Mouse (Mus musculus) testis, adult 2 months (tissue): ENCODE results near the gene Scarb2. TPM values are rescaled to one million over a fixed set of nuclear protein-coding genes. Genes with fewer than 3 reads are reported as not detected.

Experiments
- H3K27ac ChIP-seq: fragments of 200-500 bp; 2 replicates; pipeline ENCODE4 v1.5.1; 2012; ENCODE audit warnings: low read depth, low read length; ENCODE audit not compliant: control insufficient read depth, insufficient read depth
- H3K27me3 ChIP-seq: fragments of 200-500 bp; 2 replicates; pipeline ENCODE4 v1.6.1; 2012; ENCODE audit warnings: mild to moderate bottlenecking, low read length, moderate library complexity; ENCODE audit not compliant: control insufficient read depth, insufficient read depth
- H3K36me3 ChIP-seq: fragments of 200-500 bp; 2 replicates; pipeline ENCODE4 v1.6.1; 2012; ENCODE audit warnings: mild to moderate bottlenecking, low read length; ENCODE audit not compliant: control insufficient read depth, insufficient read depth
- H3K4me1 ChIP-seq: fragments of 200-500 bp; 2 replicates; pipeline ENCODE4 v1.6.1; 2012; ENCODE audit warnings: low read length; ENCODE audit not compliant: control insufficient read depth, insufficient read depth
- H3K4me3 ChIP-seq: fragments of 200-500 bp; 2 replicates; pipeline ENCODE4 v1.5.1; 2012; ENCODE audit warnings: low read depth, mild to moderate bottlenecking, low read length, moderate library complexity, mixed read lengths; ENCODE audit not compliant: control insufficient read depth
- CTCF ChIP-seq: fragments of 200-500 bp; IDR thresholded peaks from 2 replicates; pipeline ENCODE4 v1.5.1; 2012; ENCODE audit warnings: low read depth, mild to moderate bottlenecking, inconsistent platforms, low read length, moderate library complexity; ENCODE audit not compliant: control insufficient read depth, insufficient read depth, insufficient replicate concordance
- POLR2A ChIP-seq: fragments of 200-500 bp; IDR thresholded peaks from 2 replicates; pipeline ENCODE4 v1.6.1; 2012; ENCODE audit warnings: low read depth, mild to moderate bottlenecking, inconsistent platforms, low read length, moderate library complexity; ENCODE audit not compliant: control insufficient read depth
- polyA plus RNA-seq: library from polyadenylated mRNA; depleted of rRNA; stranded (reverse); fragments of >200 nt; gene quantifications from 2 replicates; pipeline ENCODE4 v1.2.3, GENCODE M21; 2012

Gene Scarb2
- polyA plus RNA-seq, 1 experiment = 4.3 TPM

DNA sequence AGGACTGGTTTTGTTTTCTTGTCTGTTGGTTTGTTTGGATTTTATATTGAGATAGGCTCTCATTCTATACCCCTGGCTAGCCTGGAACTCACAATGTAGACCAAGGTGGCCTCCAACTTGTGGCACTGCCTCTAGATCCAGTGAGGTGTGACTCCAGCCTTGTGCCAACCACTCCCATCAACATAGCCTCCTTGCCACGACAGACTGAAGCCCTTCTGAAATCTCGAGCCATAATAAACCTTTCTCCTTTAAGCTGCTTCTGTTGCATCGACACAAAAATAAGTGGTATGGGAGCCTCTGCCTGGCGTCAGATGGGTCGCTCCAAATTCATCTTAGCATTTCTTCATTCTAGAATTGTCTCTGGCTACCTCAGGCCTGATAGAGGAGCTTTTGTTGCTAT, 59.9 kb downstream of the Scarb2 start:
- H3K27ac ChIP-seq = no peak overlapping the region
- no peaks in the 10 kb centered on the region for H3K4me1 ChIP-seq
- TF ChIP-seq CTCF (no peak), POLR2A (no peak)
- no peaks in the 10 kb centered on the region for H3K36me3 ChIP-seq
- no peaks in the 10 kb centered on the region for H3K27me3 ChIP-seq
- no peak overlapping the region for H3K4me3 ChIP-seq

DNA sequence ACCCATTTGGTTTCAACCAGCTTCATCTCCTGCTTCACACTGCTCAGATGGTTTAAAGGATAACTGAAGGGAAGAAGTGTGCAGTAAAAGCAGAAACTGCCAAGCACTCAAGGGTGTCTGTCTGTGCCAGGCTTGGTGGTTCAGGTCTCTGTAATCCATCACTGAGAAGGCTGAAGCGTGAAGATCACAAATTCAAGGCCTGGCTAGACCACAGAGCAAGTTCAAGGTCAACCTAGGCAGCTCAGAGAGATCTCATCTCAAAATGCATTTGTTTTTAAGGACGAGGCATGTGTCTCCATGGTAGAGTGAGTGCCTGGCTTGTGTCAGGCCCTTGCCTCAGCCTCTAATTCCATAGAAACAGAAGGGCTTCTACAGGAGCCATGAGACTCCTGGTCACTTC, 61.6 kb downstream of the Scarb2 start:
- TF ChIP-seq CTCF (no peak), POLR2A (no peak)
- Histone ChIP-seq H3K36me3 (no peaks in the 10 kb centered on the region), H3K4me1 (no peaks in the 10 kb centered on the region), H3K4me3 (no peak overlapping the region), H3K27ac (no peak overlapping the region), H3K27me3 (no peaks in the 10 kb centered on the region)

DNA sequence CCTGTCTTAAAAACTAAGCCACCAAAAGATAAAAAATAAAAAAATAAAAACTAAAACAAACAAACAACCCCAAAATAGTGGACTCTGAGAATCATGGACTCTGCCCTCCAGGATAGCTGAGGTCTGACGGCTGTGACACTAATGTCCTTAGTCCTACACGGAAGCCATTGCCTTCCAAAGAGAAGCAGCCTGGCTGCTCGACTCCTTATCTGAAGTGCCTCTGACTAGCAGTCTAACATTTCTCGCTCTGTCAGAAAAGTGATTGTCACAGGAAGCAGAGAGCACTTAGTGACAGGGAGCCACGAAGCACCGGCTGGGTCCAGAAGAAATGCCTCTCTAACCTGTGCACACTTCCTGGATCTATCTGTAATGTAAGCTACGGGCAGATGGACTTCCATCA, 63.7 kb downstream of the Scarb2 start:
- H3K4me3 ChIP-seq = no peak overlapping the region
- H3K36me3 ChIP-seq = no peaks in the 10 kb centered on the region
- no peak overlapping the region for H3K27ac ChIP-seq
- no peaks in the 10 kb centered on the region for H3K4me1 ChIP-seq
- H3K27me3 ChIP-seq = no peaks in the 10 kb centered on the region
- TF ChIP-seq POLR2A (no peak), CTCF (no peak)

DNA sequence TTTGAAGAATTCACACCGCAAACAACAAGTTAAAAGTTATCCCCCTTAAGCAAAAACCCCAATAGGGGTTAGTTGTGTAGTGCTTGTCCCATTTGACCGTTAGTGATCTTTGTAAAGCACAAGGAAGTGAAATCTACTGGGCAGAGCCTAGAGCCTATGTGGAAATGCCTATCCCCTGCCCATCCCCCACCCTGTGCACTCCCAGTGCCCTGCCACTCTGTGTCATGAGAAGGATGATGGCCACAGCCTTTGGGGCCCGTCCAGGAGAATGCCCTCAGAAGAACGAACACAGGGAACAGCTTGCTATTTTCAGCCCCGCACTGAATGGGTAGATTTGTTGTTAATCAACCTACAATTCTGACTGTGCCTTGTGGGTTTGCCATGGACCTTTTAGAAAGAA, 65.1 kb downstream of the Scarb2 start:
- H3K4me1 ChIP-seq = no peaks in the 10 kb centered on the region
- no peak overlapping the region for H3K4me3 ChIP-seq
- H3K36me3 ChIP-seq = no peaks in the 10 kb centered on the region
- TF ChIP-seq CTCF = no peak
- no peaks in the 10 kb centered on the region for H3K27me3 ChIP-seq
- no peak overlapping the region for H3K27ac ChIP-seq

DNA sequence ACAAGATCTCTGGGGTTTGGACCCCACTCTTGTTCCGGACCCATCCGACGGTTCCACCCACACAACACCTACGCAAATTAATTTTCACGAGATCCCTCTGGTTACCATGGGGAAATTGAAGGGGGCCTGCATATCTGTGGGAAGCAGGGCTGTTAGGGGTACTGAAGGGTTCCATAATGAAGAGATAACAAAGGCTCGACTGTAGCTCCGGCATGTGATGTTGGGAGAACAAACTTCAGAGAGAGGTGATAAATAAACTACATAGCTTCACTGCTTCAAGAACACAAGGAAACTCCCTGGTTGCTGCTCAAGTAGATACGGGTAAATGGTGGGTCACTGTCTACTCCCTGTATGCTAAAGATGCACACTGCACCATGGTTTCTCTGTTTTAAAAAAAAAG, 68.1 kb downstream of the Scarb2 start:
- TF ChIP-seq CTCF (no peak), POLR2A (no peak)
- no peaks in the 10 kb centered on the region for H3K4me1 ChIP-seq
- no peaks in the 10 kb centered on the region for H3K36me3 ChIP-seq
- no peak overlapping the region for H3K4me3 ChIP-seq
- H3K27me3 ChIP-seq = no peaks in the 10 kb centered on the region
- H3K27ac ChIP-seq = no peak overlapping the region

DNA sequence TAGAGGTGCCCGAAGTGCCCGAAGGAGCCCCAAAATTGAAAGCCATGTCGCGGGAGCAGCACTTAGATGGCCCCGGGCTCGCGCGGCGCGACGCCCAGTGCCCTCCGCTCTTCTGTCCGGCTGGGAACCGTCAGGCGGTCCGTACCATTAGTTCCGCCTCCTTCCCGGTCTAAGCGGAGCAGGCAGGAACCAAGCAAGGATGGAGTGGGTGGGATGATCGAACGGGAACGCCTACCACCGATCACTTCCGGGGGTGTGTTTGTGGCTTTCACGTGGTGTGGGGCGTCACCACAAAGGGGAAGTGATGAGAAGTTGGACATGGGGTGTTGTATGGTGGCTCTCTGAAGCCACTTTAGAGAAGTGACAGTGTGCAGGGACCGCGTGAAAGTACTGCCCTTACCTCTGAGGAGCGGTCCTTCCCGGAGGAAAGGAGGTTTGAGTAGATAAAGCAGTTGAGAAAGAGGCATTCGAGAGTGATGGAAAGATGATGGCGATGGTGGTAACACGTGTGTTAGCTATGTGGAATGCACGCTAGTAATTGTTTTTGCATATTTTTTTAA, 71.5 kb downstream of the Scarb2 start, which contains the start of gene Nup54:
Gene Nup54 (minus strand): TSS at position 195 of the 560 bp plus-strand sequence.
- H3K4me3 ChIP-seq = peak within 1 kb of the TSS; percentile 99
- H3K4me1 ChIP-seq = no peaks in the 10 kb centered on the region
- no peaks in the 10 kb centered on the region for H3K36me3 ChIP-seq
- TF ChIP-seq POLR2A (peak; percentile 67; the same call in 1 of the 2 replicates), CTCF (no peak)
- H3K27me3 ChIP-seq = no peaks in the 10 kb centered on the region
- peak within 1 kb of the TSS; percentile 81 for H3K27ac ChIP-seq

DNA sequence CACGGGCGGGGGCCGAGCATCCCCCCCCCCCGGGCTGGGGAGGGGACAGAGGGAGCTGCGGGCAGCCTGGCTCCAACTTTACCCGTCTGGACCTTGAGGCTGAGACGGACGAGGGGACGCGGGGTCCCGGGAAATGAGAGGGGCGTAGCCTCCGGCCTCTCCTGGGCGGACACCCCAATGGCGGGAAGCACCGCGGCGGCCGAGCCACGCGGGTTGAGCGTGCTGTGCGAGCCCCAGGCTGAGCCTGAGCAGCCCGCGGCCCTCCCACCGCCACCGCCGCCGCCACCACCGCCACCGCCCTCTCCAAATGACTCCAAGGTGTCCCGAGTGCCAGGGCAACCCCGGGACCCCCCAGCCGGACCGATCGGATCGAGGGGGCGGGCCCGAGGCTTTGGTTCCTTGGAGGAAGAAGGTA, 72.1 kb downstream of the Scarb2 start:
- peak overlapping the region; percentile 81 for H3K27ac ChIP-seq

DNA sequence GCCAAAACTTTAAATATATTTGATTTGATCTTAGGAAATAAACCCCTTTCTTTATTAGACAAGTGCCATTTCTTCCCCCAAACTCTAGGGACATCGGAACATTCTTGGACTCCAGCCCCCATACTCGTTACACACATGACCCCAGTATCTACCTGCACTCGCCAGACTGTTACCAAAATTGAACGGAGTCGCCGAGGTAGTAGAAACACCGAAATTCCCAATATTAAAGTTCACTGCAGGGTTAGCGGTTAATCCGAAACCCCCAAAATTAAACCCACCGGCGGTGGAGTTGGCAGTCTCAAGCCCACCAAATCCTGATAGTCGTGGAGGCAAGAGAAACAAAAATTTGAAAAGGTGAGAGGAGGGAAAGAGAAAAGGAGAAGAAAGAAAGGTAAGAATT, 72.6 kb downstream of the Scarb2 start:
- no peaks in the 10 kb centered on the region for H3K36me3 ChIP-seq
- H3K4me1 ChIP-seq = no peaks in the 10 kb centered on the region
- TF ChIP-seq CTCF = no peak
- no peaks in the 10 kb centered on the region for H3K27me3 ChIP-seq
- H3K4me3 ChIP-seq = peak overlapping the region; percentile 99
- no peak overlapping the region for H3K27ac ChIP-seq

More for the DNA sequence above, 72.1 kb downstream of the Scarb2 start:
- Histone ChIP-seq H3K4me3 (peak overlapping the region; percentile 99), H3K27me3 (no peaks in the 10 kb centered on the region), H3K4me1 (no peaks in the 10 kb centered on the region), H3K36me3 (no peaks in the 10 kb centered on the region)
- no peak for TF ChIP-seq POLR2A
- no peak for TF ChIP-seq CTCF
